Mouse (Mus musculus) E14TG2a.4 (cell line): ENCODE results near the gene Mpeg1.

Source experiments
- CTCF ChIP-seq: conservative IDR thresholded peaks from 2 replicates; pipeline ENCODE4 v1.5.1; 2014; ENCODE audit warnings: low read length
- POU5F1 ChIP-seq: IDR thresholded peaks from 2 replicates; pipeline ENCODE4 v1.6.1; 2014; ENCODE audit warnings: low read length, borderline replicate concordance

DNA sequence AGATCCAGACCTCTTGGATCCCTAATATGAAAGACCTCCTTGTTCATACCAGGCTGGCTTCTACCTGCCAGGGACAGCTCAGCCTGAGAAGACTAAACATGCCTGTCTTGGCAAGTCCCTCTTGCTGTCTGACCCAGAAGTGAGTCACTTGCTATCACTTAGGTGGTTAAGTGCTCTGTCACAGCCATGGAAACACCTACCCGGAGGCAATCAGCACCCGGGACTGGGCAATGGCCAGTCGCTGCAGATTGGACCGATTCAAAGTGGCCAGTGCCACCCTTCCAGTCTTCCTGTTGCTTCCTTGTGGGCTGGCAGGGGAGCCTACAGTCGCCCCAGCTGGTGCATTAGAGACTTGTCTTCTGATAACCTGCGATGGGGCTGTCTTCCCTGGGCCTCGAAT, 31.1 kb downstream of the Mpeg1 start:
- TF ChIP-seq CTCF (no peak), POU5F1 (no peak)
